In the genomic region with DNA sequence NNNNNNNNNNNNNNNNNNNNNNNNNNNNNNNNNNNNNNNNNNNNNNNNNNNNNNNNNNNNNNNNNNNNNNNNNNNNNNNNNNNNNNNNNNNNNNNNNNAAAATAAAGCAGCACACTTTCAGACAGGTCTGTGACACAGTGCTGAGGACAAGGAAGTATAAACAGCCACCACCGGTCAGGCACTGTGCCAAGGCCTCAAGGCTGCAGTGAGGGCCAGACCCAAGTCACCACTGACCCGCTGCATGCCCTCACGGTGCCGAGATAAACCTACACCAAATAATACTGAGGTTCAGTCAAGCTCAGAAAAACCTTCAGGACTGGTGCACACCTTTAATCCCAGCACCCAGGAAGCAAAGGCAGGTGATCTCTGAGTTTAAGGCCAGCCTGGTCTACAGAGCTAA, we compare ENCODE assay signal across 14 mouse cellular contexts. TPM values are rescaled to one million over a fixed set of nuclear protein-coding genes. Genes with fewer than 3 reads are reported as not detected.
DNase-seq lines count a peak whose midpoint lies in the region; ATAC-seq and TF ChIP-seq lines count a peak whose summit lies in the region.
"Had no signal": no experiment of that assay in that cellular context is flagged by ENCODE, and none has a peak within 500 bp of the region (broad histone marks: within the 10 kb centered on the region; RNA-seq: fewer than 3 reads in every experiment).

No protein-coding gene starts in this region.

- peaks cover 7% of the 10 kb centered on the region for H3K4me1 ChIP-seq in forebrain, embryonic 15.5 days
- no peaks in the 10 kb centered on the region for H3K4me1 ChIP-seq in forebrain, embryonic 11.5 days (replicated peaks; ENCODE audit: control insufficient read depth, insufficient read depth, low read length)
- H3K4me1 ChIP-seq in lung, postnatal 0 days (ENCODE audit: insufficient read depth, low read depth, low read length): no peaks in the 10 kb centered on the region
- no peaks in the 10 kb centered on the region for H3K4me1 ChIP-seq in forebrain, postnatal 0 days (ENCODE audit: insufficient read depth)
- H3K4me1 ChIP-seq: stomach, embryonic 15.5 days had no signal

- TF ChIP-seq CTCF in lung, postnatal 0 days (IDR thresholded peaks at IDR 0.05): no peak
- TF ChIP-seq CTCF in forebrain, postnatal 0 days (IDR thresholded peaks at IDR 0.05; ENCODE audit: low read depth): no peak

- H3K36me3 ChIP-seq in forebrain, embryonic 15.5 days: no peaks in the 10 kb centered on the region
- H3K36me3 ChIP-seq in forebrain, embryonic 11.5 days (ENCODE audit: control insufficient read depth, insufficient read depth, low read length): no peaks in the 10 kb centered on the region
- no peaks in the 10 kb centered on the region for H3K36me3 ChIP-seq in lung, postnatal 0 days (ENCODE audit: insufficient read depth, low read length)
- no peaks in the 10 kb centered on the region for H3K36me3 ChIP-seq in forebrain, postnatal 0 days (ENCODE audit: insufficient read depth)
- H3K36me3 ChIP-seq: midbrain, embryonic 10.5 days; stomach, embryonic 15.5 days had no signal

- H3K9ac ChIP-seq in forebrain, embryonic 15.5 days (replicated peaks): no peak overlapping the region
- H3K9ac ChIP-seq in forebrain, embryonic 11.5 days (ENCODE audit: low read length): no peak overlapping the region
- H3K9ac ChIP-seq in lung, postnatal 0 days (replicated peaks; ENCODE audit: low read depth): no peak overlapping the region
- H3K9ac ChIP-seq in forebrain, postnatal 0 days: no peak overlapping the region
- H3K9ac ChIP-seq: liver, embryonic 14.5 days; stomach, embryonic 15.5 days had no signal

- ATAC-seq in forebrain, embryonic 15.5 days (replicated peaks): no peak
- no peak for ATAC-seq in forebrain, embryonic 11.5 days (replicated peaks; ENCODE audit: low FRiP score)
- no peak for ATAC-seq in lung, postnatal 0 days
- ATAC-seq in forebrain, postnatal 0 days: no peak
- ATAC-seq: intestine, postnatal 0 days had no signal

- H3K4me3 ChIP-seq in forebrain, embryonic 15.5 days: no peak overlapping the region
- H3K4me3 ChIP-seq in forebrain, embryonic 11.5 days (ENCODE audit: low read depth, low read length): no peak overlapping the region
- H3K4me3 ChIP-seq in lung, postnatal 0 days (ENCODE audit: low read depth, low read length): no peak overlapping the region
- no peak overlapping the region for H3K4me3 ChIP-seq in forebrain, postnatal 0 days (ENCODE audit: low read depth, low read length)
- H3K4me3 ChIP-seq: midbrain, embryonic 10.5 days; stomach, embryonic 15.5 days had no signal

- H3K27ac ChIP-seq in forebrain, embryonic 15.5 days (replicated peaks): 0 out of 2 replicates have a peak overlapping the region, but pooled peaks have one; percentile 27
- no peak overlapping the region for H3K27ac ChIP-seq in forebrain, embryonic 11.5 days (ENCODE audit: low read depth, low read length)
- no peak overlapping the region for H3K27ac ChIP-seq in lung, postnatal 0 days (ENCODE audit: low read length)
- H3K27ac ChIP-seq in forebrain, postnatal 0 days (ENCODE audit: low read depth, low read length): no peak overlapping the region
- H3K27ac ChIP-seq: liver, embryonic 14.5 days; midbrain, embryonic 10.5 days; stomach, embryonic 15.5 days had no signal

- 76% methylated on average over 4 of the region's 4 CpGs for WGBS in forebrain, embryonic 15.5 days
- 93% methylated on average over 4 of the region's 4 CpGs for WGBS in forebrain, embryonic 11.5 days
- WGBS in lung, postnatal 0 days: 29% methylated on average over 4 of the region's 4 CpGs
- WGBS in forebrain, postnatal 0 days: 63% methylated on average over 4 of the region's 4 CpGs

- no peak for TF ChIP-seq EP300 in lung, postnatal 0 days (IDR thresholded peaks at IDR 0.05)

- H3K27me3 ChIP-seq in forebrain, embryonic 15.5 days: no peaks in the 10 kb centered on the region
- H3K27me3 ChIP-seq in forebrain, embryonic 11.5 days (ENCODE audit: control insufficient read depth, insufficient read depth, low read length): no peaks in the 10 kb centered on the region
- no peaks in the 10 kb centered on the region for H3K27me3 ChIP-seq in lung, postnatal 0 days (replicated peaks; ENCODE audit: insufficient read depth, low read length)
- no peaks in the 10 kb centered on the region for H3K27me3 ChIP-seq in forebrain, postnatal 0 days (ENCODE audit: insufficient read depth, low read length)
- H3K27me3 ChIP-seq: stomach, embryonic 15.5 days had no signal

- H3K9me3 ChIP-seq in forebrain, embryonic 15.5 days: no peaks in the 10 kb centered on the region
- H3K9me3 ChIP-seq in forebrain, embryonic 11.5 days (ENCODE audit: control insufficient read depth, low read length): no peaks in the 10 kb centered on the region
- H3K9me3 ChIP-seq in lung, postnatal 0 days (ENCODE audit: low read length): no peaks in the 10 kb centered on the region
- H3K9me3 ChIP-seq in forebrain, postnatal 0 days (ENCODE audit: low read length): no peaks in the 10 kb centered on the region
- H3K9me3 ChIP-seq: midbrain, embryonic 10.5 days; stomach, embryonic 15.5 days had no signal

- H3K4me2 ChIP-seq in forebrain, embryonic 15.5 days (replicated peaks): no peak overlapping the region
- H3K4me2 ChIP-seq in forebrain, embryonic 11.5 days (ENCODE audit: low read depth, low read length, severe bottlenecking): no peak overlapping the region
- H3K4me2 ChIP-seq in lung, postnatal 0 days (replicated peaks; ENCODE audit: low read depth, low read length): no peak overlapping the region
- no peak overlapping the region for H3K4me2 ChIP-seq in forebrain, postnatal 0 days (ENCODE audit: low read depth)
- H3K4me2 ChIP-seq: stomach, embryonic 15.5 days had no signal

- no peak for DNase-seq in forebrain, embryonic 11.5 days (ENCODE audit: low spot score)
- peak; percentile 30 for DNase-seq in lung, postnatal 36 days
- no peak for DNase-seq in lung, postnatal 0 days (ENCODE audit: low spot score)
- peak; percentile 28 to 40 for DNase-seq in adrenal gland, postnatal 4 days (ENCODE audit: low spot score in 2 of 2)
- peak; percentile 70 for DNase-seq in kidney, postnatal 14 days
- no peak for DNase-seq in forebrain, postnatal 0 days
- DNase-seq in left cerebral cortex, adult 8-10 months (ENCODE audit: low spot score in 2 of 2): no peak
- DNase-seq: B cell, adult 2 months; right cerebral cortex, postnatal 14 days had no signal

RNA-seq across cellular contexts. Expression of a gene that starts 13.7 kb away (rescaled TPM):
- 26.8 and 30.2 TPM in 2 replicates for polyA plus RNA-seq in forebrain, embryonic 15.5 days (2015; fragmentation: Nextera tagmentation; extraction: Ambion mirVana)
- 11.8 and 13.3 TPM in 2 replicates for polyA plus RNA-seq in forebrain, embryonic 11.5 days (2014; fragmentation: Nextera tagmentation; extraction: Ambion mirVana)
- 3.0 and 3.1 TPM in 2 replicates for polyA plus RNA-seq in lung, postnatal 0 days (2015; fragmentation: Nextera tagmentation; extraction: Ambion mirVana)
- total RNA-seq in adrenal gland, postnatal 4 days (2021): 10 to 100 TPM; 46.3 to 50.4 TPM
- total RNA-seq in forebrain, postnatal 0 days (2014; rRNA removed): 98.4 and 102 TPM in 2 replicates
- 40.0 and 49.8 TPM in 2 replicates for polyA plus RNA-seq in forebrain, postnatal 0 days (2015; fragmentation: Nextera tagmentation; extraction: Ambion mirVana)
- 100 to 1,000 TPM; 781 to 858 (median 827) TPM for total RNA-seq in left cerebral cortex, adult 8-10 months (2022)

Comparison
In these comparisons a context has a peak if more than half of its experiments do, and no peak if none do; other contexts are left out.
1. DNase-seq: peak in lung, postnatal 36 days (single experiment), adrenal gland, postnatal 4 days (2 of 2) and kidney, postnatal 14 days (single experiment); none in forebrain, embryonic 11.5 days (single experiment), lung, postnatal 0 days (single experiment), forebrain, postnatal 0 days (single experiment) and left cerebral cortex, adult 8-10 months (0 of 2).